Mouse (Mus musculus) adrenal gland, adult (tissue): ENCODE results near the gene Gpx4.

Experiments
- DNase-seq, 2 experiments: peaks; one replicate each; pipeline ENCODE4 v3.0.0; 2022 to 2023; ENCODE audit warnings: low spot score in 1 of 2; ENCODE audit not compliant: inconsistent age in 2 of 2

Gene Gpx4

DNA sequence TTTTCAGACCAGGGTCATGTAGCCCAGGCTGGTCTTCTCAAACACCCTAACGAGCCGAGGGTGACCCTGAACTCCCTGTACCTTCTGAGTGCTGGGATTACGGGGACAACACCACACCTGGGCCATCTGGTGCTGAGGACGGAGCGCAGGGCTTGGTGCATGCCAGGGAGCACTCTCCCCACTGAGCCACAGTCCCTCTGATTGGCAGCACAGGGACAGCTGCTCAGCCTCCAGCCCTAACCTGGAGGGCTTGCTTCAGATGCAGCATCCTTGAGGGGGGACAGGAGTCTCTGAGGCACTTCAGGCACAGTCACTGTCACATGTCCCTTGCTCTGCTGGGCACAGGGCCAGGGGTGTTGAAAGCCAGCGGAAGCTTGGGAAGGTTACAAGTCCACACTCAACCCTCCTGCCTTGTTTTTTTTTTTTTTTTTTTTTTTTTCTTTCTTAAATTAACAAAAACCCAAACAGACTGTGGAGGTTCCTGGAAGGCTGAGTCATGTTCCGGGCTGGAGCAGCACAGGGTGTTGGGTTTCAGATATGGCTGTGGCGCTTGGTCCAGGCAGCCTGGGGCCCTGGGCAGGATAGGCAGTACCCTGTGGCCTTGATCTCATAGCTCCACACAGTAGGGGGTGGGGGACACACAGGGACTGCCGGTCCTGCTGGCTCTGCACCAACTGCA, 24.0 kb downstream of the Gpx4 start:
- peak; percentile 94 to 98 for DNase-seq

DNA sequence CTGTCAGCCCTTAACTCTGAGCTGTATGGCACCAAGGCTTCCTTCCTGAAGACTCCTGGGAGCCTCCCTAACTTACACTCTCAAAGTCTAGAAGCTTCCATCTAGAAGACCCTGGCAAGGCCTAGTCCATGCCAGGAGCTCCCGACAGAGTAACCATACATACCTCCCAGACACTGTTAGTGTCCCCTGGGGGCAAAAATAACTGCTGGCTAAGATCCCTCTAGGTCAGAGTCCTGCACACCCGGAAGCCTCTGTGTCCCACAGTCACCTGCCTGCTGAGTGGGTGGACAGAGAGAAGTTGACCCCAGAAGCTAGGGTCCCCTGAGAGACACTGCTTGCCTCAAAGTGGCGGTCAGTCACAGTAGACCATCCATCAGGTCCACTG, 24.5 kb downstream of the Gpx4 start:
- no peak for DNase-seq

DNA sequence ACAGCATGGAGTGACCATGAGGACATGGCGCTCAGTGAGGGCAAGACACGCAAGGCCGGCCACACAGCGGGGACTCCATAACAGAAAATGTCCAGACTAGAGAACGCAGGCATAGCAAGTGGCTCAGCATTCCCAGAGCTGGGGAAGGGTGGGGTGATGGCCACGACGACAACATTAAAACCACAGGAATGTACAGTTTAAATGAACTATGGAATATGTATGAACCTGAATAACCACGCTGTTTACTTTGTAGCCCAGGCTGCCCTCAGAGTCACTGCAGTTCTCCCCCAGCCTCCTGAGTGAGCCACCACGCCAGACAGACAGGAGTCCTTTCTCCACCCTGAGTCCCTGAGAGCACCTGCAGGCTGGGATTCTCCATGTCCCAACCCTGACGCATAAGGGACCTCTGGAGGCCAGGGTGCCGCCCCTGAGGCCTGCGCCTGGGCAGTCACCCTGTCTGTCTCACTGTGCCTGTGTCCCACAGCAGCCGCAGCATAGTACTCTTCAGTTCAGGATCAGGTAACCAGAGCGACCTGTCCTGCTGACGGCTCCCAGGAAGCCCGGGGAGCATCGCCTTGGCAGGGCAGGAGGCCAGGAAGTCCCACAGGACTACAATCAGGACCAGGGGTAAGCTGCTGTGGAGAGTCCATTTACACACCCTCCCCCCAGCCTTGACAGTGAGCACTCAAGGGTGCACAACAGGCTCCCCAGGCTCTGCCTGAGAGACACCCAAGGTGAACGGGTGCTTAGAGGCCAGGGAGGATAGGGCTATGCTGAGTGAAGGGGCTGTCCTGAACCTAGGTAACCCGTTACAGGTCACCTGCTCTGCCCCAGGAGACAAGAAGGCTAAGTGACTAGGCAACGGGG, 25.9 kb downstream of the Gpx4 start:
- DNase-seq: peak; percentile 30 to 84

DNA sequence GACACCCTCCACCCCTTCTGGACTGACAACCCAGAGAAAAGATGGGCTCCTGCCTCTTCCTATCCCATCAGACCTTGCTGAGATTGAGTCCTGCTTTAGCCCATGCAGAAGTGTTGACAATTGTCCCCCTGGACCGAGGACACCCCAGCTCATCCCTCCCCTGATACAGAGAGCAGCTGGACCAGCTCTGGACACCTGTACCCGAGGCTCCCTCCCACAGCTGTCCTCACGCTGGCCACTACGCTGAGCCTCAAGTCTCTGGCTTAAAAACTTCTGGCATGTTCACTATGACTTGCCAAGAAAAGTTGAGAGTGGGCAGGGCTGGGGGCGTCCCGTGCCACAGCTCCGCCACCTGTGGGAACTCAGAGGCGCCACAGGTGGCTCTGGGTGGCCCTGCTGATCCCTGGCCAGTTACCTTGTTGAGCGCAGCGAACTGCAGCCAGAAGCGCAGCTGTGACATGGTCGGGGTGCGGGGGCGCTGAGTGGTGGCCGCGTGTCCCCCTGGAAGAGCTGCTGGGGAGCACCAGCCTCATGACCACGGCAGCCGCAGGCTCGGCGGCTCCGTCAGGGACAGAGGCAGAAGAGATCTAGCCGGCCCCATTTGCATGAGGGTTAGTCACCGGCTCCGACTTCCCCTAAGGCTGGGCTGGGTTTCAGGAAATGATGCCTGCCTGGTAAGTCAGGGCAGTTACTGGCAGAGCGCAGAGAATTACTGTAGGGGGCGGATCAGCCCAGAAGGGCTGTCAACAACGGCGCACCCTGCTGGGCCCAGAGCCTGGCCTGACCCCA, 28.0 kb downstream of the Gpx4 start:
- peak; percentile 89 to 94 for DNase-seq

DNA sequence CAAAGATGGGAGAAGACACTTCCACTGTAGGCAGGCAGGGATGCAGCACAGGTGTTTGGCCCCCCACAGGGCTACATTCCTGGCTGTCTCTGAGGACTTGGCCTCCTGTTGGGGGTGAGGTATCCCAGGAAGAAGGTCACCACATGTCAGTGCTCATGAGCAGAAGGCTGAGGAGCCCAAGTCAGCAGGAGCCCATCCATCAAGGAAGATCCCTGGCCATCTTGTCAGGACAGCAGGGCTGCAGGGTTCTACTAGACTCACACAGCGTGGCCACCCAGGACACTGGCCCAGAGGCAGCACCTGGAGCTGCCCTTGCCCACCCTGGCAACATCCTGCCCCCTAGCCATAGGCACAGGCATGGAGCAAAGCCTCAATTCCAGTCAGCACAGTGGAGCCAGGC, 29.0 kb downstream of the Gpx4 start:
- DNase-seq: peak in 1 of 2 experiments; percentile 54

DNA sequence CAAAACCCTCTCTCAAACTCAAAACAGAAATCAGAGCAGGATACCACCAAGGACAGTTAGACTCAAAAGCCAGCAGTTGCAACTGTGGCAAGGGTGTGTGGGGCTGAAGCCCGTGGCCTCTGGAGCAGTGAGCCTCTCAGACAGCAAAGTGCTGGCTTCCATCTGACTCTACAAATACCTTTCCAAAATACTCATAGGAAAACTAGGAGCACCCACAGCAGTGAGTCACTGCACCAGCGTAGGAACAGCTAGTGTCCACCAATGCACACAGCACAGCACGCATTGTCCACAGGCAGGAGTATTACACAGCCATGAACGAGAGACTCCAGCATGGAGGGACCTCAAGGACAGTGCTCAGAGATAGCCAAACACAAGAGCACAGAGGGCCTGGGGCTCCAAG, 29.4 kb downstream of the Gpx4 start:
- no peak for DNase-seq

DNA sequence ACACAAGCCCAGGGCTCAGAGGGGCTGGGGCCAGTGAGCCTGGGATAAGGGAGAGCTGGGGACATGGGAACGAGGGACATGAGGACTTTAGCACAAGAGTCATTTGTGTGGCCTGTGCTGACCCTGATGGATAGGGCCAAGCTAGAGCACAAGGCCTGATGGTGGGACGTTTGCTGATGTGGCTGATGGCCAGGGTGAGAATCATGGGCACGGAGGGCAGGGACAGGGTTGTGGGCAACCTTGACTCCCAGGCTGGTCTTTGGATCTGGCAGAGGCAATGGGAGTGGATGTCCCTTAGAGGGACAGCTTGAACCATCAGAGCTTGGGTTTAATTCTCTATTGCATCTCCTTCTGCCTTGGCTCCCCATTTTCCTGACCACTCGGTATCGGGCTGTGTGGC, 30.3 kb downstream of the Gpx4 start:
- peak in 1 of 2 experiments; percentile 61 for DNase-seq

DNA sequence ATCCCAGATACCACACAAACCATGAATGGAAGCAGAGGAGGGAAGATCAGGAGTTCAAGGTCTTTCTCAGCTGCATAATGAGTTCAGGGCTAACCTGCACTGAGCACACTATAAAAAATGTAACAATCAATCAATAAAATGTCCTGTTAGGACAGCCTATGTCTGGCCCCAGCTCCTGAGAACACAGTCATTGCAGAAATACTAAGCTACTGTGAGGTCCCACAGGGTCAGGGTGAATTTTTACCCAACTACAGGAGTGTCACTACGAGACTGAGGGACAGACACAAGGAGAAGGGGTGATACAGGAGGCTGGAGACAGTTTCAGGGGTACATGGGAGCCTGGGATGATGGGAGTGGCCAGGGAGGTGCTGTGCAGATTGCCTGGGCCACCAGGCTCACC, 31.4 kb downstream of the Gpx4 start:
- peak in 1 of 2 experiments; percentile 85 for DNase-seq

DNA sequence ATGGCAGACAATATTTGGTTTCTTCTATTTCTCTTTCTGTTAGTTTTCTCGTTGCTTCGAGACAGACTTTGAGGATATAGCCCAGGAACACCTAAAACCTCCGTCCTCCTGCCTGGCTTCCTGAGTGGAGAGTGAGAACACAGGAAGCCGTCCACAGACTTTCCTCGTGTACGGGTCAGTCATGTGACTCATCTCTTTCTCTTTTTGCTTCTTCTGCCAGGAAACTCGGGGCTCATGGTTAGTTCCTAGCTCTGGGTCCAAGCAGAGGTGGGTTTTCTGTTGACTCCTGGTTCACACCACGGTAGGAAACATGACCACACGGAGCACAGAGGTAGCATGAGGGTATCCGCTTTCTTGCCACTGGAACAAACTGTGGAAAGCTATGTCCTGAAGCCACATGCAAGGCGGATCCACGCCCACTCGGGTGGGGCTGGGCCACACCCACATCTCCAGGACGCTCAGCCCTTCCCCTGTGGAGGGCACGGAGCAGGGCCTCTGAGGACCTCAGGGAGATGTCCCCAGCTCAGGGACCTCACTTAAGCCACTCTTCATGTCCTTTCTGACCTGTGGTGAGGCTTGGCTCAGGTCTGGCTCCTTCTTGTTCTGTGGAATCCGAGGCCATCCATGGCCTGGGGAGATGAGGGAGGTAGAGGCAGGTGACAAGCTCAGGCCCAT, 33.6 kb downstream of the Gpx4 start:
- DNase-seq: no peak

DNA sequence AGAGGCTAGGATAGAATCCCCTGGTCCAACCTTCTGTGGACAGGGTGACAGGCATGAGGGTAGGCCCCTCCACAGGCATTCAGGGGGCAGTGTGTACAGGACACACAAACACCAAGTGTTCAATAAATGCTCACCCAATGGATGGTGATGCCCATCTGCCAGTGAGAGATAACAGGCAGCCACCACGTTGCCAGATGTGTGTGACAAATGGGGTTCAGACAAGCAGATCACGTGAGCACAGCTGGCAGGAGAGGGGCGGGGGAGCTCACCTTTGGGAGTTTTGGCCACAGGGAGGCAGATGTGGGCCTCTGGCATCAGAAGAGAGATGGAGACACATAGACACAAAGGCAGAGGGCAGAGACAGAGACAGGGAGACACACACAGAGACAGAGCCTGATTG, 34.1 kb downstream of the Gpx4 start:
- no peak for DNase-seq

DNA sequence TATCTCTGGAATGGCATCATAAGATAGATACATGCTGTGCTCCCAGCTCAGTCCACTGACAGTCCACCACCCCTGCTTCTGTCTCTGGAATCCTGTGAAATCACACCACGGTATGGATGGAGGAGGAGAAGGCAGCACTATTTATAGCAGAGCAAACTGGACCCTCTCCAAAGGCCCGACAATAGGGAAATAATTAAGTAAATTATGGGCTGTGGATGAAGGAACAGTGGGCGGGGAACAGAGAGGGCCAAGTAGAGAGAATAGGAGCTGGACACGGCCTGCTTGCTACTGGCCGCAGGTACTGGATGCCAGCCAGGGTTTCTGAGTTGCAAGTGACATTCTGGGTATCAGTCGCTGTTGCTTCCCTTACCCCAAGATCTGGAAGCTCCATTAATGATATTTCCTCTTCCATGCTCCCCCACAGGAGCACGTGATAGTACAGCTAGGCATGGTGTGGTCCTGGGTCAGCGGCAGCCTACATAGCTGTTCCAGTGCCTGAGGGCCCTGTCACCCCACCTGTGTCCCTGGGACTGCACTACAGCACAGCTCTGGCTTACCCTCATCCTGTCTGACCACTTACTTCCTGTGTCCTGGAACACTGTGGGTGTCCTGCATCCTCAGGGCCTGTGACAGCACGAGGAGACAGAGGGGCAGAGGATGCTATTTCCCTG, 38.0 kb downstream of the Gpx4 start:
- DNase-seq: peak; percentile 54 to 72

DNA sequence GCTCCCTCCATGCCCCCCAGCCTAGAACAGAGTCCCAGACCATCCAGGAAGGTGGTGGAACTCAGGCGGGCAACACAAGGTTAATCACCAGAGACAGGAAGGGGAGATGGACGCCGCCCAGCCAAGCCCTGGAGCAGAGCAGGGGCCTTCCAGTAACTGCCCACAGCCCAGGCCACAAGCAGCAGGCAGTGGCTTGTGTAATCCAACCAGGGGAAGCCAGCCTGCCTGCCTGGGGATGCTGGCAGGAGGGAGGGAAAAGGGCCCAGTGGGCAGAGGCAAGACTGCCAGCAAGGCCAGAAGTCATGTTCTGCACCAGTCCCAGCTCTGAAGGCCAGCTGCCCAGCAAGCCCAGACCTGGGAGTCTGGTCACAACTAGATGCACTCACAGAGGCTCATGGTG, 39.9 kb downstream of the Gpx4 start:
- peak in 1 of 2 experiments; percentile 81 for DNase-seq

DNA sequence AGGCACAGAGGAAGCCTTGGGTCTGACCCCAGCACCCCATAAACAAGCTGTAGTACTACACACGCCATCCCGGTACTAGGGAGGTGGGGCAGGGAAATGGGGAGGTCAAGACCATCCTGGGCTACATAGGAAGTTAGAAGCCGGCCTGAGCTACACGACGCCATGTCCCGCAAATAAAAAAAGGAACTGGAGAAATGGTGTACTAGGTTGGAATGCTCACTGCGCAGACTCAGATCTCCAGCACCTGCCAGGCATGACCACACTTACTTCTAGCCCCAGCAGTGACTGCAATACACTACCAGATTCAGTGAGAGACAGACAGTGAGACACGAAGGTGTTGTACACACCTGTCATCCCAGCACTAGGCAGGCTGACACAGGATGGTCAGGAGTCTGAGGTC, 40.5 kb downstream of the Gpx4 start:
- no peak for DNase-seq

DNA sequence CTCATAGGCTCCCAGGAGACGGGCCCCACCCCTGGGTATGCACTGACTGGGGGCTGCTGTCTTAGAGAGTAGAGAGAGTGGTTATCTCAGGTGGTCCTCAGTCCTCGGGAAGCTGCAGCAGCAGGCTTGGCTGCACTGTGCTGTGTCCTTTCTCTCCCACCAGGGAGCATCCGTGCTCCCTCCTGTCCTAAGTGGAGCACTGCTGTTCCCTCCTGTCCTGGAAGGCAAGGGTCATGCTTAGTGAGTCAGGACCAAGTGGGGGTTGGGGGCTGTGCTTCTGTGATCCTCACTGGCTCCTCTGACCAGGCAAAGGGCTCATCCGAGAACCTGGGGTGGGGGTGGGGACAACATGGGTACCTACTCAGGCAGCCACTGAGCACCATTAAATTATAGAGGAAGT, 42.2 kb downstream of the Gpx4 start:
- no peak for DNase-seq

DNA sequence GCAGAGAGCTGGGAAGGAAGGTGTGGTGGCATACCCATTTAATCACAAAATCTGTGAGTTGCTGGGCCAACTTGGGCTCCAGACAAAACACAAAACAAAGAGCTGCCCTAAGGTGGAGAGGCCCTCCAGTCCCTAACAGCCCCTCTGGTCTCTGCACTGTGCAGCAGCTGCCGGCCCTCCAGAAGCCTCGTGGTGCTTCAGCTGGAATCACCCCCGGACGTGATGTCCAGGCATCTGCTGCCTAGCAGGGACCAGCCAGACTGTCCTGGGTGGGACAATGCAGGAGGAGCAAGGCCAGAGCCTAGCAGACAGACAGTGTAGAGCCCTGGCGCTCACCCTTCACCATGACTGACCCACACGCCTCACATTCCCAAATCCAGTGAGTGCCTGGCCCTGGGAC, 44.6 kb downstream of the Gpx4 start:
- DNase-seq: no peak

DNA sequence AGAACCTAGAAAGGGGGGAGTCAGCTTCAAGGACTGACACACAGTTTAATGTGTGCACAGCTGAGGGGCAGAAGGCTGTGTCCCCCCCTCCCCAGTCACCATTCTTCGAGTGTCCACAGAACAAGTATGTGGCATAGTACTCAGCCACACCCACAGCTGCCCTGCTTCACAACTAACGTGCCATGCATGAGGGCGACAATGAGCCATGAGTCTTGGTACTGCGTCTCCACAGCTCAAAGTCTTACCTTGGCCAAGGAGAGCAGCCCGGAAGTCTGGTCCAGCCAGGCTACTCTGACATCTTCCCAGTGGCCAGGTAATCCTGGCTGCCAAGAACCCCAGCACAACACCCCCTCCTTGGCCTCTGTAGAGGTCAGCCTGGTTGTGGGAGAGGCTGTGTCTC, 45.7 kb downstream of the Gpx4 start:
- peak in 1 of 2 experiments; percentile 52 for DNase-seq

DNA sequence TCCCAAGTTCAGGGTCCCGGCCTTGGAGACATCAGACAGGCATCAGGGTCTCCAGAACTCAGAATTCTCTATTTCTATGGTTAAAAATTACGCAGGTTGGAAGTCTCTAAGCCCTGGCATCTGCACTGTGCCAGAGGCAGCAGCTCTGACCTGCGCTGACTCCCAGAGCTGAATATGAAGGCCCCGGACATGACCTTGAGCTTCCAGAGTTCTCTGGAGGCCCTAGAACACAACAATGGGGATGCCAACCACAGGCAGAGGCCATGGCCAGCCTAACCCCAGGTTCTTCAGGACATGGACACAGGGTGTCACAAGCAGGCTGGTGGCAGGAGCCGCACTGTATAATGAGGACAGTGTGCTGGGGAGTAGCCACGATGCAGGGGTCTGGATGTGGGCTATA, 47.1 kb downstream of the Gpx4 start:
- DNase-seq: peak; percentile 71 to 87

DNA sequence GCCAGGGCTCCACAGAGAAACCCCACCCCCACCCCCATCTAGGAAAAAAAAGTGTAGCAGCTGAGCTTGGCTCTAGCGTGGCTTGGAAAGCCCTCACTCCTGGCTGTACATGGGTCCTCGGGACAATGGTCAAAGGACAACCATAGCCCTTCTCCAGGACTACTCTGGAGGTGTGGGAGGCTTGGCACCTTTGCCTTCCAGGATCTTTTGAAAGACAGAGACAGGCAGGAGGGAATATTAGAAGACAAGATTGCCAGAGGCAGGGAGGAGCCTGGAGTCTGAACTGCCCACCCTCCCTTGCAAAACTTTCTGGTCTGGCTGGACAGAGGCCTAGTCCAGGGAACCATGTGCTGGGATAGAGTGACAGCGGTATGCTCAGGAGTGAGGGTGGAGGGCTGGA, 47.7 kb downstream of the Gpx4 start:
- DNase-seq: peak in 1 of 2 experiments; percentile 60

DNA sequence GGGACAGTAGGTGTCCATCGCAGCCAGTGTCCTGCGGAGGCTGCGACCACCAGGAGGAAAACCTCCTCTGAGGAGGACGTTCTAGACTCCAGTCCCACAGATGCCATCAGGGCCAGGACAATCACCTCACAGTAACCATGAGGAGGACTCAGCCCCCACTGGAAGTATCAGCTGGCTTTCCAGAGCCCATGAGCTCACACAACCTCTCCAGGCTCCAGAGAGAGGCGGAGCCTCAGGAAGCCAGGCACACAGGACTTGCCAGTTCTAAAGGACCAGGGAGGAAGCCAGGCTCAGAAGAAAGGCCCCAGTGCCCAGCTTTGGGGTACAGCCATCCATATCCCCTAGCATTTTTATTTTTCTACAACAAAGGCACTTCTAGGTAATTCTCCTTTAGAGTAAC, 48.6 kb downstream of the Gpx4 start:
- DNase-seq: peak; percentile 61 to 73

DNA sequence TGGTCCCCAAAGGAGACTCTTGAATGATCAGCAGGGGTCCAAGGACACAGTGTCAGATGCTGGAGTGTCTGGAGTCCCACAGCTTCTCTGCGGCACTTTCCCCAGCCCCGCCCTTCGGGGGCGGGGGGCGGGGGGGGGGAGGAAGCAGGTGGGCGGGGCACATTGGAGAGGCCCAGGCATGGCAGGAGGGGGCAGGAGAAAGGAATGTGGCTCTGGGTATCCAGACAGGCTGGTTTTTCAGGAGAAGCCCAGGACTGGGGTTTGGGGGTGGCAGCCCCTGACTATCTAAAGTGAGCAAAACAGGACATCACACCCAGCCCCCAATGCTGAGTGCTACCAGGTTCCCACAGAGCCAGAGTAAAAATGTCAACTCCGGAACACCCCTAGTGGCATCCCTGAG, 50.3 kb downstream of the Gpx4 start:
- DNase-seq: peak in 1 of 2 experiments; percentile 53

DNA sequence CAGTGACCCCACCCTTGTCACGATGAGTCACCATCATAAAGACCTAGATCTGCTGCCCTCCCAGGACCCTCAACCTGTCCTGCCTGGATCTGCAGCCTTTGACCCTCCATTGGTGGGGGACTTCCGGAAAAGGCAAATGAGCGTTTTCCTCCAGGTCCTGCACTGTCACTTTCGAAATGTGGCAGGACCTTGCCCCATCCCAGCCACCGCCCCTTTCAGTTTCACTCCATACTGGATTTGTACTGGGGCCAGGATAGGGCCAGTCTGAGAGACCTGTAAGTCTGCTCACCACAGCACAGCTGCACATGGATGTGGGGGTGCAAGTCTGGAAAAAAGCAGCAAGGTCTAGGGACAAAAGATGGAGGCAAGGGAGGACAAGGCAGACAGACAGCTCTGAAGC, 51.7 kb downstream of the Gpx4 start:
- DNase-seq: peak; percentile 34 to 78
